Comparison of ENCODE assay signal across 8 mouse cellular contexts in genomic region chr9:99629281-99630011, GRCm38 (mm10). TPM values are rescaled to one million over a fixed set of nuclear protein-coding genes. Genes with fewer than 3 reads are reported as not detected.
DNase-seq lines count a peak whose midpoint lies in the region; ATAC-seq and TF ChIP-seq lines count a peak whose summit lies in the region.

TSS of gene Dzip1l (plus strand) at chr9:99629496.

- H3K9ac ChIP-seq in ES-Bruce4 (ENCODE audit: low read depth, poor library complexity, severe bottlenecking), result peak within 1 kb of the TSS; percentile 84
- H3K9ac ChIP-seq in forebrain, embryonic 13.5 days, result peak within 1 kb of the TSS; percentile 80
- H3K9ac ChIP-seq in heart, embryonic 15.5 days, result peak within 1 kb of the TSS; percentile 62
- peak within 1 kb of the TSS; percentile 25; the same call in 1 of the 2 replicates for H3K9ac ChIP-seq in liver, embryonic 14.5 days (replicated peaks)

- ATAC-seq in forebrain, embryonic 13.5 days, result peak; percentile 95
- peak; percentile 91 for ATAC-seq in heart, embryonic 15.5 days (replicated peaks; ENCODE audit: insufficient number of reproducible peaks, insufficient read depth, low FRiP score, low read depth)
- peak; percentile 31; the same call in 1 of the 2 replicates for ATAC-seq in liver, embryonic 14.5 days (ENCODE audit: insufficient read depth)

- peak within 1 kb of the TSS; percentile 81 for H3K4me2 ChIP-seq in forebrain, embryonic 13.5 days
- peak within 1 kb of the TSS; percentile 75 for H3K4me2 ChIP-seq in heart, embryonic 15.5 days
- peak within 1 kb of the TSS; percentile 66 for H3K4me2 ChIP-seq in liver, embryonic 14.5 days (ENCODE audit: low read depth)

- H3K4me3 ChIP-seq in ES-Bruce4 (ENCODE audit: low read depth, low read length), result peak within 1 kb of the TSS; percentile 90
- peak within 1 kb of the TSS; percentile 64 for H3K4me3 ChIP-seq in forebrain, embryonic 13.5 days
- H3K4me3 ChIP-seq in heart, embryonic 15.5 days, result peak within 1 kb of the TSS; percentile 76
- H3K4me3 ChIP-seq in liver, embryonic 14.5 days (ENCODE audit: insufficient read depth in 1 of 2, low read depth in 2 of 2, low read length in 2 of 2), result peak within 1 kb of the TSS; percentile 46 to 57
- H3K4me3 ChIP-seq in olfactory bulb, adult 2 months (ENCODE audit: insufficient read depth, low read depth, low read length), result peak within 1 kb of the TSS; percentile 81

- no peak for TF ChIP-seq POLR2A in ES-Bruce4 (IDR thresholded peaks at IDR 0.05; ENCODE audit: insufficient read depth, low read length)
- no peak for TF ChIP-seq POLR2A in olfactory bulb, adult 2 months (IDR thresholded peaks at IDR 0.05; ENCODE audit: insufficient read depth, low read depth, low read length)

- H3K27me3 ChIP-seq in ES-Bruce4 (ENCODE audit: control insufficient read depth, insufficient read depth, low read length, poor library complexity, severe bottlenecking), result no peaks in the 10 kb centered on the region
- H3K27me3 ChIP-seq in forebrain, embryonic 13.5 days, result no peaks in the 10 kb centered on the region
- H3K27me3 ChIP-seq in heart, embryonic 15.5 days, result no peaks in the 10 kb centered on the region
- peaks cover 4% of the 10 kb centered on the region for H3K27me3 ChIP-seq in liver, embryonic 14.5 days (ENCODE audit: control insufficient read depth, insufficient read depth, low read length)

- H3K9me3 ChIP-seq in ES-Bruce4 (replicated peaks; ENCODE audit: control insufficient read depth, insufficient read depth, low read length, poor library complexity, severe bottlenecking), result no peaks in the 10 kb centered on the region
- H3K9me3 ChIP-seq in forebrain, embryonic 13.5 days (replicated peaks), result no peaks in the 10 kb centered on the region
- H3K9me3 ChIP-seq in heart, embryonic 15.5 days (replicated peaks), result no peaks in the 10 kb centered on the region
- H3K9me3 ChIP-seq in liver, embryonic 14.5 days (ENCODE audit: control insufficient read depth, low read length), result no peaks in the 10 kb centered on the region

- TF ChIP-seq EP300 in ES-Bruce4 (IDR thresholded peaks at IDR 0.05; ENCODE audit: insufficient read depth, low read depth, low read length), result no peak
- TF ChIP-seq EP300 in liver, embryonic 14.5 days (IDR thresholded peaks at IDR 0.05; ENCODE audit: low read depth), result no peak

- H3K27ac ChIP-seq in ES-Bruce4 (ENCODE audit: insufficient read depth, low read length), result no peak within 1 kb of the TSS
- peak within 1 kb of the TSS; percentile 84 for H3K27ac ChIP-seq in forebrain, embryonic 13.5 days
- peak within 1 kb of the TSS; percentile 94 for H3K27ac ChIP-seq in heart, embryonic 15.5 days
- no peak within 1 kb of the TSS for H3K27ac ChIP-seq in liver, embryonic 14.5 days
- H3K27ac ChIP-seq in olfactory bulb, adult 2 months (ENCODE audit: insufficient read depth, low read depth, low read length), result peak within 1 kb of the TSS; percentile 95

- WGBS in forebrain, embryonic 13.5 days, result under 1% methylated on average over 44 of the region's 44 CpGs
- WGBS in heart, embryonic 15.5 days, result under 1% methylated on average over 44 of the region's 44 CpGs
- WGBS in liver, embryonic 14.5 days (ENCODE audit: insufficient replicate concordance), result 3% methylated on average over 44 of the region's 44 CpGs
- WGBS in olfactory bulb, adult 2 months, result 2% methylated on average over 44 of the region's 44 CpGs

- DNase-seq in c-Kit-positive CD71-positive TER-119-positive erythroid progenitor cells, embryonic 14.5 days (ENCODE audit: low spot score), result peak; percentile 9
- DNase-seq in kidney, postnatal 25 days, result peak; percentile 93 to 95
- DNase-seq in liver, embryonic 14.5 days (ENCODE audit: low read depth in 3 of 3, low spot score in 3 of 3), result peak in 1 of 3 experiments; percentile 3
- peak; percentile 77 to 82 for DNase-seq in urinary bladder, postnatal 4 days (ENCODE audit: low spot score in 2 of 2)

- no peaks in the 10 kb centered on the region for H3K36me3 ChIP-seq in ES-Bruce4 (ENCODE audit: control insufficient read depth, insufficient read depth, low read length, poor library complexity, severe bottlenecking)
- no peaks in the 10 kb centered on the region for H3K36me3 ChIP-seq in forebrain, embryonic 13.5 days (ENCODE audit: poor library complexity, severe bottlenecking)
- peaks cover 6% of the 10 kb centered on the region for H3K36me3 ChIP-seq in heart, embryonic 15.5 days
- H3K36me3 ChIP-seq in liver, embryonic 14.5 days (replicated peaks; ENCODE audit: control insufficient read depth, insufficient read depth, low read depth), result no peaks in the 10 kb centered on the region

- no peaks in the 10 kb centered on the region for H3K4me1 ChIP-seq in ES-Bruce4 (ENCODE audit: control insufficient read depth, insufficient read depth, low read length)
- H3K4me1 ChIP-seq in forebrain, embryonic 13.5 days, result peaks cover 34% of the 10 kb centered on the region
- peaks cover 25% of the 10 kb centered on the region for H3K4me1 ChIP-seq in heart, embryonic 15.5 days (replicated peaks)
- H3K4me1 ChIP-seq in liver, embryonic 14.5 days (replicated peaks; ENCODE audit: control insufficient read depth in 2 of 2, insufficient read depth in 2 of 2, low read length in 1 of 2), result peaks cover 0 to 7% of the 10 kb centered on the region in 2 experiments; a peak in 3 of 4 replicates
- H3K4me1 ChIP-seq in olfactory bulb, adult 2 months (ENCODE audit: control insufficient read depth, insufficient read depth, low read length), result peaks cover 22% of the 10 kb centered on the region

- no peak for TF ChIP-seq CTCF in ES-Bruce4 (IDR thresholded peaks at IDR 0.05; ENCODE audit: low read depth, low read length)
- TF ChIP-seq CTCF in liver, embryonic 14.5 days (IDR thresholded peaks at IDR 0.05; ENCODE audit: low read depth), result no peak
- no peak for TF ChIP-seq CTCF in olfactory bulb, adult 2 months (IDR thresholded peaks at IDR 0.05; ENCODE audit: insufficient read depth, low read depth, low read length)

RNA-seq across cellular contexts. Expression of gene Dzip1l, which starts in this region (rescaled TPM):
- polyA plus RNA-seq in ES-Bruce4 (2011; ENCODE audit: insufficient read depth, insufficient read length, low read depth, missing spikeins), result 13.5 and 14.8 TPM in 2 replicates
- 14.0 and 17.9 TPM in 2 replicates for polyA plus RNA-seq in forebrain, embryonic 13.5 days (2015; fragmentation: Nextera tagmentation; extraction: Ambion mirVana)
- polyA plus RNA-seq in heart, embryonic 15.5 days (2015; fragmentation: Nextera tagmentation; extraction: Ambion mirVana), result 14.1 and 18.0 TPM in 2 replicates
- polyA plus RNA-seq in liver, embryonic 14.5 days (2012; rRNA removed), result 0.39 and 0.47 TPM in 2 replicates
- polyA plus RNA-seq in liver, embryonic 14.5 days (2014; fragmentation: Nextera tagmentation; extraction: Ambion mirVana), result 0.38 and 0.59 TPM in 2 replicates
- not detected in 2 replicates for polyA plus RNA-seq in olfactory bulb, adult 2 months (2012; ENCODE audit: insufficient read depth, insufficient read length, low replicate concordance, missing spikeins)

Comparison
In these comparisons a context has a peak if more than half of its experiments do, and no peak if none do; other contexts are left out.
1. Peak in ATAC-seq, H3K4me3 ChIP-seq, H3K9ac ChIP-seq and H3K4me2 ChIP-seq in liver, embryonic 14.5 days; RNA of the gene not detected or under 1 TPM.
2. H3K27ac ChIP-seq: peak in forebrain, embryonic 13.5 days (single experiment), heart, embryonic 15.5 days (single experiment) and olfactory bulb, adult 2 months (single experiment); none in ES-Bruce4 (single experiment) and liver, embryonic 14.5 days (single experiment).
3. H3K9ac ChIP-seq: peak in every context shown above with its lines; median percentile 84 in ES-Bruce4; 80 in forebrain, embryonic 13.5 days; 62 in heart, embryonic 15.5 days; 25 in liver, embryonic 14.5 days.
4. ATAC-seq: peak in every context shown above with its lines; median percentile 95 in forebrain, embryonic 13.5 days; 91 in heart, embryonic 15.5 days; 31 in liver, embryonic 14.5 days.
5. Peak in every context shown above with its lines, with median percentiles within 50 percentile points of each other: H3K4me3 ChIP-seq and H3K4me2 ChIP-seq.